ENCODE assay signal across 9 mouse cellular contexts in genomic region chr17:46552151-46552550, GRCm38 (mm10). TPM values are rescaled to one million over a fixed set of nuclear protein-coding genes. Genes with fewer than 3 reads are reported as not detected.
DNase-seq lines count a peak whose midpoint lies in the region; ATAC-seq and TF ChIP-seq lines count a peak whose summit lies in the region.
"Had no signal": no experiment of that assay in that cellular context is flagged by ENCODE, and none has a peak within 500 bp of the region (broad histone marks: within the 10 kb centered on the region; RNA-seq: fewer than 3 reads in every experiment).

No protein-coding gene starts in this region.

- no peak overlapping the region for H3K27ac ChIP-seq in forebrain, embryonic 10.5 days
- H3K27ac ChIP-seq in forebrain, embryonic 16.5 days (ENCODE audit: low read length) = no peak overlapping the region
- H3K27ac ChIP-seq in lung, embryonic 14.5 days (ENCODE audit: low read depth) = peak overlapping the region; percentile 97; the same call in 1 of the 2 replicates
- peak overlapping the region; percentile 15; the same call in 1 of the 2 replicates for H3K27ac ChIP-seq in intestine, embryonic 16.5 days (ENCODE audit: low read length)
- peak overlapping the region; percentile 80 for H3K27ac ChIP-seq in neural tube, embryonic 15.5 days (replicated peaks)

- H3K9me3 ChIP-seq in forebrain, embryonic 10.5 days = no peaks in the 10 kb centered on the region
- H3K9me3 ChIP-seq in forebrain, embryonic 16.5 days (ENCODE audit: control insufficient read depth, low read length) = no peaks in the 10 kb centered on the region
- no peaks in the 10 kb centered on the region for H3K9me3 ChIP-seq in lung, embryonic 14.5 days (ENCODE audit: low read depth, low read length)
- H3K9me3 ChIP-seq in intestine, embryonic 16.5 days (ENCODE audit: control insufficient read depth, low read length) = no peaks in the 10 kb centered on the region
- no peaks in the 10 kb centered on the region for H3K9me3 ChIP-seq in neural tube, embryonic 15.5 days (replicated peaks)

- no peak for DNase-seq in forebrain, embryonic 10.5 days (ENCODE audit: extremely low spot score, low spot score)
- no peak for DNase-seq in lung, embryonic 14.5 days
- DNase-seq in lung, adult 18-20 months = no peak
- DNase-seq in urinary bladder, adult 18-20 months (ENCODE audit: low spot score in 2 of 2) = no peak

- no peak overlapping the region; the same call in 1 of the 2 replicates for H3K4me2 ChIP-seq in forebrain, embryonic 16.5 days (ENCODE audit: low read length)
- H3K4me2 ChIP-seq in lung, embryonic 14.5 days = peak overlapping the region; percentile 84
- peak overlapping the region; percentile 34; the same call in 1 of the 2 replicates for H3K4me2 ChIP-seq in intestine, embryonic 16.5 days (ENCODE audit: low read depth, low read length)
- peak overlapping the region; percentile 95; the same call in 1 of the 2 replicates for H3K4me2 ChIP-seq in neural tube, embryonic 15.5 days

- peaks cover 46% of the 10 kb centered on the region for H3K36me3 ChIP-seq in forebrain, embryonic 10.5 days (replicated peaks)
- H3K36me3 ChIP-seq in forebrain, embryonic 16.5 days (ENCODE audit: control insufficient read depth, insufficient read depth) = peaks cover 16% of the 10 kb centered on the region
- H3K36me3 ChIP-seq in lung, embryonic 14.5 days (ENCODE audit: insufficient read depth) = peaks cover 57% of the 10 kb centered on the region
- peaks cover 22% of the 10 kb centered on the region for H3K36me3 ChIP-seq in intestine, embryonic 16.5 days (ENCODE audit: control insufficient read depth, insufficient read depth, low read length)
- H3K36me3 ChIP-seq in neural tube, embryonic 15.5 days = peaks cover 43% of the 10 kb centered on the region

- H3K9ac ChIP-seq in forebrain, embryonic 16.5 days (replicated peaks; ENCODE audit: low read depth, low read length) = no peak overlapping the region
- H3K9ac ChIP-seq in lung, embryonic 14.5 days = 0 out of 2 replicates have a peak overlapping the region, but pooled peaks have one; percentile 11
- H3K9ac ChIP-seq in intestine, embryonic 16.5 days (ENCODE audit: low read depth, low read length) = no peak overlapping the region
- no peak overlapping the region for H3K9ac ChIP-seq in neural tube, embryonic 15.5 days (replicated peaks)

- WGBS in forebrain, embryonic 10.5 days = 86% methylated on average over 7 of the region's 7 CpGs
- 73% methylated on average over 7 of the region's 7 CpGs for WGBS in forebrain, embryonic 16.5 days
- WGBS in lung, embryonic 14.5 days = 76% methylated on average over 7 of the region's 7 CpGs
- 83% methylated on average over 7 of the region's 7 CpGs for WGBS in intestine, embryonic 16.5 days
- 82% methylated on average over 7 of the region's 7 CpGs for WGBS in neural tube, embryonic 15.5 days

- 0 out of 2 replicates have a peak overlapping the region, but pooled peaks have one; percentile 100 for H3K4me3 ChIP-seq in forebrain, embryonic 10.5 days
- H3K4me3 ChIP-seq in forebrain, embryonic 16.5 days (replicated peaks; ENCODE audit: low read length) = no peak overlapping the region
- peak overlapping the region; percentile 95 for H3K4me3 ChIP-seq in lung, embryonic 14.5 days (ENCODE audit: low read depth, low read length)
- no peak overlapping the region for H3K4me3 ChIP-seq in intestine, embryonic 16.5 days (ENCODE audit: low read length)
- H3K4me3 ChIP-seq in neural tube, embryonic 15.5 days (replicated peaks) = peak overlapping the region; percentile 99

- TF ChIP-seq CTCF in lung, embryonic 14.5 days (IDR thresholded peaks at IDR 0.05; ENCODE audit: low read depth) = no peak

- peaks cover 24% of the 10 kb centered on the region for H3K27me3 ChIP-seq in forebrain, embryonic 10.5 days (ENCODE audit: poor library complexity, severe bottlenecking)
- no peaks in the 10 kb centered on the region for H3K27me3 ChIP-seq in forebrain, embryonic 16.5 days (replicated peaks; ENCODE audit: control insufficient read depth, insufficient read depth, low read length)
- no peaks in the 10 kb centered on the region for H3K27me3 ChIP-seq in lung, embryonic 14.5 days (ENCODE audit: insufficient read depth, low read length)
- H3K27me3 ChIP-seq in intestine, embryonic 16.5 days (replicated peaks; ENCODE audit: control insufficient read depth, insufficient read depth, low read length) = no peaks in the 10 kb centered on the region
- peaks cover 6% of the 10 kb centered on the region for H3K27me3 ChIP-seq in neural tube, embryonic 15.5 days (replicated peaks)

- ATAC-seq in forebrain, embryonic 16.5 days = no peak
- no peak for ATAC-seq in lung, embryonic 14.5 days (ENCODE audit: insufficient read depth)
- no peak for ATAC-seq in intestine, embryonic 16.5 days
- no peak for ATAC-seq in neural tube, embryonic 15.5 days (ENCODE audit: low FRiP score)
- no peak for ATAC-seq in megakaryocyte-erythroid progenitor cell, adult 5-6 weeks (replicated peaks; ENCODE audit: low FRiP score, low TSS enrichment, poor library complexity, severe bottlenecking)

- H3K4me1 ChIP-seq in forebrain, embryonic 10.5 days = peaks cover 65% of the 10 kb centered on the region
- peaks cover 32% of the 10 kb centered on the region for H3K4me1 ChIP-seq in forebrain, embryonic 16.5 days (replicated peaks; ENCODE audit: control insufficient read depth, insufficient read depth, low read length)
- peaks cover 14% of the 10 kb centered on the region for H3K4me1 ChIP-seq in lung, embryonic 14.5 days (ENCODE audit: insufficient read depth)
- peaks cover 23% of the 10 kb centered on the region for H3K4me1 ChIP-seq in intestine, embryonic 16.5 days (ENCODE audit: control insufficient read depth, insufficient read depth, low read length)
- H3K4me1 ChIP-seq in neural tube, embryonic 15.5 days = peaks cover 47% of the 10 kb centered on the region

RNA-seq across cellular contexts. Expression of gene Srf, which starts 3.8 kb away (rescaled TPM):
- 5.4 and 5.5 TPM in 2 replicates for polyA plus RNA-seq in forebrain, embryonic 10.5 days (2016; fragmentation: Nextera tagmentation; extraction: Ambion mirVana)
- polyA plus RNA-seq in forebrain, embryonic 16.5 days (2015; fragmentation: Nextera tagmentation; extraction: Ambion mirVana) = 3.4 and 3.6 TPM in 2 replicates
- 11.4 and 15.1 TPM in 2 replicates for polyA plus RNA-seq in lung, embryonic 14.5 days (2014; fragmentation: Nextera tagmentation; extraction: Ambion mirVana)
- polyA plus RNA-seq in intestine, embryonic 16.5 days (2015; fragmentation: Nextera tagmentation; extraction: Ambion mirVana) = 4.9 and 5.9 TPM in 2 replicates
- 2.5 and 6.4 TPM in 2 replicates for polyA plus RNA-seq in neural tube, embryonic 15.5 days (2015; fragmentation: Nextera tagmentation; extraction: Ambion mirVana)
- 26.2 and 44.3 TPM in 2 replicates for total RNA-seq in megakaryocyte-erythroid progenitor cell, adult 5-6 weeks (2014; fragmentation: Nextera tagmentation)
- 19.3 and 20.5 TPM in 2 replicates for total RNA-seq in megakaryocyte-erythroid progenitor cell, adult 5-6 weeks (2017)

RNA-seq across cellular contexts. Expression of gene Cul9, which starts 6.0 kb away (rescaled TPM):
- polyA plus RNA-seq in forebrain, embryonic 10.5 days (2016; fragmentation: Nextera tagmentation; extraction: Ambion mirVana) = 3.5 and 3.7 TPM in 2 replicates
- 17.3 and 19.8 TPM in 2 replicates for polyA plus RNA-seq in forebrain, embryonic 16.5 days (2015; fragmentation: Nextera tagmentation; extraction: Ambion mirVana)
- polyA plus RNA-seq in lung, embryonic 14.5 days (2014; fragmentation: Nextera tagmentation; extraction: Ambion mirVana) = 2.8 and 2.9 TPM in 2 replicates
- 2.8 and 3.0 TPM in 2 replicates for polyA plus RNA-seq in intestine, embryonic 16.5 days (2015; fragmentation: Nextera tagmentation; extraction: Ambion mirVana)
- polyA plus RNA-seq in neural tube, embryonic 15.5 days (2015; fragmentation: Nextera tagmentation; extraction: Ambion mirVana) = 17.3 and 22.6 TPM in 2 replicates
- 14.1 and 19.6 TPM in 2 replicates for total RNA-seq in megakaryocyte-erythroid progenitor cell, adult 5-6 weeks (2014; fragmentation: Nextera tagmentation)
- total RNA-seq in megakaryocyte-erythroid progenitor cell, adult 5-6 weeks (2017) = 2.5 and 4.8 TPM in 2 replicates

RNA-seq across cellular contexts. Expression of gene Dnph1, which starts 55.6 kb away (rescaled TPM):
- 107 TPM in 2 replicates for polyA plus RNA-seq in forebrain, embryonic 10.5 days (2016; fragmentation: Nextera tagmentation; extraction: Ambion mirVana)
- 26.0 and 26.6 TPM in 2 replicates for polyA plus RNA-seq in forebrain, embryonic 16.5 days (2015; fragmentation: Nextera tagmentation; extraction: Ambion mirVana)
- polyA plus RNA-seq in lung, embryonic 14.5 days (2014; fragmentation: Nextera tagmentation; extraction: Ambion mirVana) = 50.3 and 60.8 TPM in 2 replicates
- polyA plus RNA-seq in intestine, embryonic 16.5 days (2015; fragmentation: Nextera tagmentation; extraction: Ambion mirVana) = 40.4 and 45.1 TPM in 2 replicates
- polyA plus RNA-seq in neural tube, embryonic 15.5 days (2015; fragmentation: Nextera tagmentation; extraction: Ambion mirVana) = 13.6 and 22.7 TPM in 2 replicates
- total RNA-seq in megakaryocyte-erythroid progenitor cell, adult 5-6 weeks (2014; fragmentation: Nextera tagmentation) = 49.4 and 60.5 TPM in 2 replicates
- 15.6 and 27.7 TPM in 2 replicates for total RNA-seq in megakaryocyte-erythroid progenitor cell, adult 5-6 weeks (2017)
- total RNA-seq: monocyte, adult 5-6 weeks had no signal

Comparison
In these comparisons a context has a peak if more than half of its experiments do, and no peak if none do; other contexts are left out.
1. H3K4me3 ChIP-seq: peak in forebrain, embryonic 10.5 days (single experiment), lung, embryonic 14.5 days (single experiment) and neural tube, embryonic 15.5 days (single experiment); none in forebrain, embryonic 16.5 days (single experiment) and intestine, embryonic 16.5 days (single experiment).
2. H3K27ac ChIP-seq: peak in lung, embryonic 14.5 days (single experiment), intestine, embryonic 16.5 days (single experiment) and neural tube, embryonic 15.5 days (single experiment); none in forebrain, embryonic 10.5 days (single experiment) and forebrain, embryonic 16.5 days (single experiment).